Mouse (Mus musculus): ENCODE data around the gene Ctsa.

GRCm38 (mm10) chr2:164787032-164787431 is 45.6 kb upstream of the Ctsa start:
- TF ChIP-seq CTCF (IDR thresholded peaks at IDR 0.05; ENCODE audit: extremely low read depth, insufficient read depth, low read length), result no peak
- no peak for TF ChIP-seq POLR2A (IDR thresholded peaks at IDR 0.05; ENCODE audit: extremely low read depth, insufficient read depth, low read length)

Measured in cortical plate, adult 2 months (tissue).